Mouse (Mus musculus) heart, adult 10 weeks (tissue): ENCODE measurements around the gene Abca14. TPM values are rescaled to one million over a fixed set of nuclear protein-coding genes. Genes with fewer than 3 reads are reported as not detected.

ENCODE experiments used
- polyA plus RNA-seq: library from polyadenylated mRNA; stranded (reverse); fragments of 350-450 nt; fragmentation: Illumina TruSeq; extraction: RNeasy Lipid Tissue Mini Kit (QIAGEN cat#74804); gene quantifications from one replicate; pipeline ENCODE4 v1.2.3, GENCODE M21; 2014; ENCODE audit warnings: low read depth, low replicate concordance

Gene Abca14
- not detected for polyA plus RNA-seq

GRCm38 (mm10) chr7:120203789-120204188 is at the start of gene Abca14:
Abca14 (plus strand) TSS chr7:120203961.

GRCm38 (mm10) chr7:120173603-120174244 is 30.0 kb upstream of the Abca14 start, which contains the start of gene Anks4b:
Anks4b (plus strand) TSS chr7:120173858.

GRCm38 (mm10) chr7:120201771-120202170 is 2.0 kb upstream of the Abca14 start, which contains the start of gene Crym:
Crym (minus strand) TSS chr7:120202111.

GRCm38 (mm10) chr7:120328087-120328793 is 124.5 kb downstream of the Abca14 start, which contains the start of gene Abca15:
Abca15 (plus strand) TSS chr7:120328670.

Other genes with a start within 250 kb of the Abca14 start
- gene Dnah3, start 108.7 kb upstream of the Abca14 start, polyA plus RNA-seq = not detected
- gene Tmem159, start 101.6 kb upstream of the Abca14 start, polyA plus RNA-seq = 39.3 TPM
- 0.39 TPM for gene Zp2, start 58.7 kb upstream of the Abca14 start, polyA plus RNA-seq
- gene Anks4b, start 30.1 kb upstream of the Abca14 start, polyA plus RNA-seq = not detected
- 0.68 TPM for gene Crym, start 1.9 kb upstream of the Abca14 start, polyA plus RNA-seq
- not detected for gene Abca15, start 124.7 kb downstream of the Abca14 start, polyA plus RNA-seq
- gene Abca16, start 205.7 kb downstream of the Abca14 start, polyA plus RNA-seq = not detected